Mouse (Mus musculus): Measurements from ENCODE around the gene Ankrd2. TPM values are rescaled to one million over a fixed set of nuclear protein-coding genes. Genes with fewer than 3 reads are reported as not detected.

Ankrd2 gene
- 82.7 and 174 TPM in 2 replicates for polyA plus RNA-seq (2015; fragmentation: Nextera tagmentation; extraction: Ambion mirVana)

GRCm38 (mm10) chr19:42035456-42036248 lies at the start of gene Ankrd2:
Gene Ankrd2 (plus strand): TSS chr19:42036000.

GRCm38 (mm10) chr19:42045269-42046102 lies 9.7 kb downstream of the Ankrd2 start, which contains the start of gene Hoga1:
Gene Hoga1 (plus strand): TSS chr19:42045610.

GRCm38 (mm10) chr19:42051948-42052347 lies 16.1 kb downstream of the Ankrd2 start, which contains the start of gene 4933411K16Rik:
Gene 4933411K16Rik (plus strand): TSS chr19:42052248.

GRCm38 (mm10) chr19:42086166-42086565 lies 50.4 kb downstream of the Ankrd2 start, which contains the start of gene Morn4:
Gene Morn4 (minus strand): TSS chr19:42086357.

GRCm38 (mm10) chr19:42089748-42090595 lies 54.2 kb downstream of the Ankrd2 start, which contains the start of gene Pi4k2a:
Gene Pi4k2a (plus strand): TSS chr19:42090470.

Other genes starting within 250 kb of the Ankrd2 start
- gene Arhgap19, start 234.0 kb upstream of the Ankrd2 start, polyA plus RNA-seq (2015; fragmentation: Nextera tagmentation; extraction: Ambion mirVana), result 5.2 and 5.6 TPM in 2 replicates
- gene Frat1, start 206.0 kb upstream of the Ankrd2 start, polyA plus RNA-seq (2015; fragmentation: Nextera tagmentation; extraction: Ambion mirVana), result 7.7 and 9.2 TPM in 2 replicates
- gene Frat2, start 187.9 kb upstream of the Ankrd2 start, polyA plus RNA-seq (2015; fragmentation: Nextera tagmentation; extraction: Ambion mirVana), result 6.3 and 6.4 TPM in 2 replicates
- 15.1 and 19.2 TPM in 2 replicates for gene Rrp12, start 139.8 kb upstream of the Ankrd2 start, polyA plus RNA-seq (2015; fragmentation: Nextera tagmentation; extraction: Ambion mirVana)
- gene Pgam1, start 124.1 kb upstream of the Ankrd2 start, polyA plus RNA-seq (2015; fragmentation: Nextera tagmentation; extraction: Ambion mirVana), result 87.7 and 128 TPM in 2 replicates
- gene Exosc1, start 102.6 kb upstream of the Ankrd2 start, polyA plus RNA-seq (2015; fragmentation: Nextera tagmentation; extraction: Ambion mirVana), result 39.4 and 40.6 TPM in 2 replicates
- 50.6 and 51.0 TPM in 2 replicates for gene Zdhhc16, start 102.5 kb upstream of the Ankrd2 start, polyA plus RNA-seq (2015; fragmentation: Nextera tagmentation; extraction: Ambion mirVana)
- 11.5 and 14.6 TPM in 2 replicates for gene Mms19, start 54.8 kb upstream of the Ankrd2 start, polyA plus RNA-seq (2015; fragmentation: Nextera tagmentation; extraction: Ambion mirVana)
- gene Ubtd1, start 54.2 kb upstream of the Ankrd2 start, polyA plus RNA-seq (2015; fragmentation: Nextera tagmentation; extraction: Ambion mirVana), result 32.9 and 35.0 TPM in 2 replicates
- 7.6 and 11.3 TPM in 2 replicates for gene Hoga1, start 9.6 kb downstream of the Ankrd2 start, polyA plus RNA-seq (2015; fragmentation: Nextera tagmentation; extraction: Ambion mirVana)
- 0.12 TPM in 1 of 2 replicates, not detected in the other for gene 4933411K16Rik, start 16.2 kb downstream of the Ankrd2 start, polyA plus RNA-seq (2015; fragmentation: Nextera tagmentation; extraction: Ambion mirVana)
- gene Morn4, start 50.4 kb downstream of the Ankrd2 start, polyA plus RNA-seq (2015; fragmentation: Nextera tagmentation; extraction: Ambion mirVana), result 3.0 and 3.1 TPM in 2 replicates
- gene Pi4k2a, start 54.5 kb downstream of the Ankrd2 start, polyA plus RNA-seq (2015; fragmentation: Nextera tagmentation; extraction: Ambion mirVana), result 13.4 and 13.5 TPM in 2 replicates
- gene Avpi1, start 93.1 kb downstream of the Ankrd2 start, polyA plus RNA-seq (2015; fragmentation: Nextera tagmentation; extraction: Ambion mirVana), result 29.5 and 30.2 TPM in 2 replicates
- 8.4 and 14.2 TPM in 2 replicates for gene Marveld1, start 111.4 kb downstream of the Ankrd2 start, polyA plus RNA-seq (2015; fragmentation: Nextera tagmentation; extraction: Ambion mirVana)
- 11.0 and 11.2 TPM in 2 replicates for gene Zfyve27, start 128.0 kb downstream of the Ankrd2 start, polyA plus RNA-seq (2015; fragmentation: Nextera tagmentation; extraction: Ambion mirVana)
- gene Sfrp5, start 166.3 kb downstream of the Ankrd2 start, polyA plus RNA-seq (2015; fragmentation: Nextera tagmentation; extraction: Ambion mirVana), result 3.3 and 4.2 TPM in 2 replicates
- 0.71 and 1.0 TPM in 2 replicates for gene Golga7b, start 211.6 kb downstream of the Ankrd2 start, polyA plus RNA-seq (2015; fragmentation: Nextera tagmentation; extraction: Ambion mirVana)

All from skeletal muscle tissue, postnatal 0 days (tissue).